ENCODE assay signal across 27 mouse cellular contexts in genomic region chr5:118095849-118096248, GRCm38 (mm10).
"Had no signal": no experiment of that assay in that cellular context is flagged by ENCODE, and none has a peak within 500 bp of the region (broad histone marks: within the 10 kb centered on the region; RNA-seq: fewer than 3 reads in every experiment).

No protein-coding gene starts in this region.

- H3K4me2 ChIP-seq: heart, embryonic 12.5 days; hindbrain, embryonic 12.5 days; kidney, embryonic 15.5 days; limb, embryonic 12.5 days; liver, embryonic 11.5 days; liver, embryonic 13.5 days; liver, embryonic 15.5 days had no signal

- H3K9me3 ChIP-seq: heart, embryonic 10.5 days; heart, embryonic 12.5 days; hindbrain, embryonic 12.5 days; kidney, embryonic 15.5 days; limb, embryonic 10.5 days; limb, embryonic 12.5 days; liver, embryonic 13.5 days; liver, embryonic 15.5 days had no signal

- ATAC-seq: forebrain, embryonic 16.5 days; inflammation-experienced regulatory T-cells, adult 6 months; intestine, embryonic 16.5 days had no signal

- H3K27ac ChIP-seq: heart, embryonic 10.5 days; hindbrain, embryonic 12.5 days; kidney, embryonic 15.5 days; kidney, postnatal 0 days; left cerebral cortex, adult 2 months; limb, embryonic 10.5 days; limb, embryonic 12.5 days; liver, embryonic 13.5 days; liver, embryonic 15.5 days had no signal

- H3K9ac ChIP-seq: heart, embryonic 12.5 days; hindbrain, embryonic 12.5 days; kidney, embryonic 15.5 days; limb, embryonic 12.5 days; liver, embryonic 13.5 days; liver, embryonic 15.5 days had no signal

- H3K4me3 ChIP-seq: heart, embryonic 10.5 days; heart, embryonic 12.5 days; hindbrain, embryonic 12.5 days; kidney, embryonic 15.5 days; left cerebral cortex, adult 2 months; limb, embryonic 10.5 days; limb, embryonic 12.5 days; liver, embryonic 13.5 days; liver, embryonic 15.5 days had no signal

- DNase-seq: gastrocnemius, postnatal 14 days; gastrocnemius, postnatal 36 days; heart, adult 18-20 months; heart, postnatal 10 days; heart, postnatal 4 days; kidney, adult 11 months; kidney, adult 2 months; kidney, adult 9 months; kidney, postnatal 14 days; kidney, postnatal 36 days; layer of hippocampus, adult 9-11 months; layer of hippocampus, postnatal 36 days; liver; liver, embryonic 13.5 days had no signal

- H3K4me1 ChIP-seq: kidney, embryonic 15.5 days; liver, embryonic 13.5 days; liver, embryonic 15.5 days had no signal

- H3K27me3 ChIP-seq: heart, embryonic 12.5 days; hindbrain, embryonic 12.5 days; kidney, embryonic 15.5 days; limb, embryonic 12.5 days; liver, embryonic 13.5 days; liver, embryonic 15.5 days had no signal
